ENCODE assay signal across 13 mouse cellular contexts in genomic region chr15:89213517-89213916, GRCm38 (mm10). TPM values are rescaled to one million over a fixed set of nuclear protein-coding genes. Genes with fewer than 3 reads are reported as not detected.
DNase-seq lines count a peak whose midpoint lies in the region; ATAC-seq and TF ChIP-seq lines count a peak whose summit lies in the region.
"Had no signal": no experiment of that assay in that cellular context is flagged by ENCODE, and none has a peak within 500 bp of the region (broad histone marks: within the 10 kb centered on the region; RNA-seq: fewer than 3 reads in every experiment).

No protein-coding gene starts in this region.

- no peak overlapping the region for H3K4me3 ChIP-seq in hindbrain, embryonic 11.5 days (ENCODE audit: low read depth, low read length)
- no peak overlapping the region for H3K4me3 ChIP-seq in hindbrain, embryonic 10.5 days
- H3K4me3 ChIP-seq in forebrain, embryonic 14.5 days (ENCODE audit: low read depth, low read length) = no peak overlapping the region
- peak overlapping the region; percentile 99 for H3K4me3 ChIP-seq in liver, embryonic 13.5 days (replicated peaks)
- no peak overlapping the region for H3K4me3 ChIP-seq in neural tube, embryonic 14.5 days (ENCODE audit: low read depth, low read length)
- no peak overlapping the region for H3K4me3 ChIP-seq in intestine, postnatal 0 days (ENCODE audit: low read depth, low read length)

- TF ChIP-seq CTCF in intestine, postnatal 0 days (IDR thresholded peaks at IDR 0.05; ENCODE audit: low read depth) = no peak

- no peak for ATAC-seq in hindbrain, embryonic 11.5 days (ENCODE audit: low FRiP score)
- ATAC-seq in forebrain, embryonic 14.5 days = no peak
- ATAC-seq in liver, embryonic 13.5 days (ENCODE audit: low read depth) = no peak
- ATAC-seq in neural tube, embryonic 14.5 days (ENCODE audit: low read depth) = no peak
- no peak for ATAC-seq in intestine, postnatal 0 days
- ATAC-seq: CD4-positive, CD25-positive, alpha-beta regulatory T cell, adult 4 months had no signal

- DNase-seq in hindbrain, embryonic 11.5 days (ENCODE audit: low spot score) = no peak
- no peak for DNase-seq in hindbrain, embryonic 10.5 days (ENCODE audit: low spot score)
- DNase-seq in forebrain, embryonic 14.5 days (ENCODE audit: low spot score) = no peak
- DNase-seq in liver, embryonic 13.5 days = no peak
- no peak for DNase-seq in embryo, embryonic 10 days (ENCODE audit: low spot score)
- DNase-seq: adrenal gland, postnatal 14 days; cerebellum, adult 18-20 months; kidney, postnatal 14 days; thymus, postnatal 36 days had no signal

- H3K4me2 ChIP-seq in hindbrain, embryonic 11.5 days (replicated peaks; ENCODE audit: low read depth, low read length) = 0 out of 2 replicates have a peak overlapping the region, but pooled peaks have one; percentile 1
- peak overlapping the region; percentile 33 for H3K4me2 ChIP-seq in forebrain, embryonic 14.5 days (ENCODE audit: low read length)
- H3K4me2 ChIP-seq in liver, embryonic 13.5 days = peak overlapping the region; percentile 76
- H3K4me2 ChIP-seq in neural tube, embryonic 14.5 days (ENCODE audit: low read depth, low read length) = peak overlapping the region; percentile 71; the same call in 1 of the 2 replicates
- H3K4me2 ChIP-seq in intestine, postnatal 0 days (replicated peaks; ENCODE audit: low read depth) = no peak overlapping the region

- H3K9ac ChIP-seq in hindbrain, embryonic 11.5 days (ENCODE audit: low read depth, low read length) = no peak overlapping the region
- H3K9ac ChIP-seq in forebrain, embryonic 14.5 days (ENCODE audit: low read length) = no peak overlapping the region
- peak overlapping the region; percentile 100 for H3K9ac ChIP-seq in liver, embryonic 13.5 days
- no peak overlapping the region for H3K9ac ChIP-seq in neural tube, embryonic 14.5 days (replicated peaks; ENCODE audit: low read depth, low read length)
- no peak overlapping the region for H3K9ac ChIP-seq in intestine, postnatal 0 days (ENCODE audit: low read depth, low read length)
- H3K9ac ChIP-seq: heart, embryonic 12.5 days had no signal

- 95% methylated on average over 3 of the region's 3 CpGs for WGBS in hindbrain, embryonic 11.5 days
- 94% methylated on average over 3 of the region's 3 CpGs for WGBS in hindbrain, embryonic 10.5 days
- WGBS in forebrain, embryonic 14.5 days = 82% methylated on average over 3 of the region's 3 CpGs
- WGBS in liver, embryonic 13.5 days (ENCODE audit: insufficient replicate concordance) = 40% methylated on average over 3 of the region's 3 CpGs
- WGBS in neural tube, embryonic 14.5 days = 88% methylated on average over 3 of the region's 3 CpGs
- 86% methylated on average over 3 of the region's 3 CpGs for WGBS in intestine, postnatal 0 days

- no peak overlapping the region for H3K27ac ChIP-seq in hindbrain, embryonic 11.5 days (ENCODE audit: low read depth, low read length)
- H3K27ac ChIP-seq in hindbrain, embryonic 10.5 days = no peak overlapping the region; the same call in 1 of the 2 replicates
- no peak overlapping the region for H3K27ac ChIP-seq in forebrain, embryonic 14.5 days (ENCODE audit: low read depth, low read length)
- peak overlapping the region; percentile 98 for H3K27ac ChIP-seq in liver, embryonic 13.5 days
- no peak overlapping the region for H3K27ac ChIP-seq in neural tube, embryonic 14.5 days (ENCODE audit: low read depth, low read length)
- H3K27ac ChIP-seq in intestine, postnatal 0 days (ENCODE audit: low read depth, low read length) = no peak overlapping the region

- H3K27me3 ChIP-seq in hindbrain, embryonic 11.5 days (ENCODE audit: control insufficient read depth, insufficient read depth, low read length) = no peaks in the 10 kb centered on the region
- H3K27me3 ChIP-seq in hindbrain, embryonic 10.5 days (ENCODE audit: insufficient read depth, poor library complexity, severe bottlenecking) = no peaks in the 10 kb centered on the region
- H3K27me3 ChIP-seq in forebrain, embryonic 14.5 days (replicated peaks; ENCODE audit: control insufficient read depth, insufficient read depth, low read length) = no peaks in the 10 kb centered on the region
- H3K27me3 ChIP-seq in liver, embryonic 13.5 days = no peaks in the 10 kb centered on the region
- no peaks in the 10 kb centered on the region for H3K27me3 ChIP-seq in neural tube, embryonic 14.5 days (ENCODE audit: control insufficient read depth, insufficient read depth, low read length)
- no peaks in the 10 kb centered on the region for H3K27me3 ChIP-seq in intestine, postnatal 0 days (replicated peaks; ENCODE audit: control insufficient read depth, insufficient read depth, low read length)
- H3K27me3 ChIP-seq: heart, embryonic 12.5 days had no signal

- no peaks in the 10 kb centered on the region for H3K9me3 ChIP-seq in hindbrain, embryonic 11.5 days (ENCODE audit: control insufficient read depth, low read length)
- peaks cover 5% of the 10 kb centered on the region; the same call in 1 of the 2 replicates for H3K9me3 ChIP-seq in hindbrain, embryonic 10.5 days
- no peaks in the 10 kb centered on the region for H3K9me3 ChIP-seq in forebrain, embryonic 14.5 days (replicated peaks; ENCODE audit: control insufficient read depth, low read length)
- no peaks in the 10 kb centered on the region for H3K9me3 ChIP-seq in liver, embryonic 13.5 days (replicated peaks)
- no peaks in the 10 kb centered on the region for H3K9me3 ChIP-seq in neural tube, embryonic 14.5 days (ENCODE audit: control insufficient read depth, low read length)
- H3K9me3 ChIP-seq in intestine, postnatal 0 days (ENCODE audit: control insufficient read depth) = no peaks in the 10 kb centered on the region
- H3K9me3 ChIP-seq: heart, embryonic 12.5 days had no signal

- H3K4me1 ChIP-seq in hindbrain, embryonic 11.5 days (replicated peaks; ENCODE audit: control insufficient read depth, insufficient read depth, low read length) = no peaks in the 10 kb centered on the region
- peaks cover 32% of the 10 kb centered on the region for H3K4me1 ChIP-seq in hindbrain, embryonic 10.5 days (replicated peaks)
- H3K4me1 ChIP-seq in forebrain, embryonic 14.5 days (ENCODE audit: control insufficient read depth, insufficient read depth, low read length) = peaks cover 15% of the 10 kb centered on the region
- peaks cover 66% of the 10 kb centered on the region for H3K4me1 ChIP-seq in liver, embryonic 13.5 days (replicated peaks)
- peaks cover 15% of the 10 kb centered on the region; the same call in 1 of the 2 replicates for H3K4me1 ChIP-seq in neural tube, embryonic 14.5 days (ENCODE audit: control insufficient read depth, insufficient read depth, low read length)
- H3K4me1 ChIP-seq in intestine, postnatal 0 days (replicated peaks; ENCODE audit: control insufficient read depth, insufficient read depth, low read length) = no peaks in the 10 kb centered on the region

- H3K36me3 ChIP-seq in hindbrain, embryonic 11.5 days (ENCODE audit: control insufficient read depth, insufficient read depth, low read length) = no peaks in the 10 kb centered on the region
- H3K36me3 ChIP-seq in hindbrain, embryonic 10.5 days = peaks cover 24% of the 10 kb centered on the region
- peaks cover 12% of the 10 kb centered on the region for H3K36me3 ChIP-seq in forebrain, embryonic 14.5 days (ENCODE audit: control insufficient read depth, insufficient read depth, low read length)
- H3K36me3 ChIP-seq in liver, embryonic 13.5 days = peaks cover 14% of the 10 kb centered on the region
- H3K36me3 ChIP-seq in neural tube, embryonic 14.5 days (ENCODE audit: control insufficient read depth, insufficient read depth, low read length) = no peaks in the 10 kb centered on the region
- peaks cover 7% of the 10 kb centered on the region; the same call in 1 of the 2 replicates for H3K36me3 ChIP-seq in intestine, postnatal 0 days (ENCODE audit: control insufficient read depth, insufficient read depth)

RNA-seq across cellular contexts. Expression of gene Ppp6r2, which starts 2.2 kb away (rescaled TPM):
- 42.1 and 46.0 TPM in 2 replicates for polyA plus RNA-seq in hindbrain, embryonic 11.5 days (2014; fragmentation: Nextera tagmentation; extraction: Ambion mirVana)
- 27.2 and 45.7 TPM in 2 replicates for polyA plus RNA-seq in hindbrain, embryonic 10.5 days (2016; fragmentation: Nextera tagmentation; extraction: Ambion mirVana)
- 69.4 and 77.1 TPM in 2 replicates for polyA plus RNA-seq in forebrain, embryonic 14.5 days (2014; fragmentation: Nextera tagmentation; extraction: Ambion mirVana)
- 16.2 and 17.1 TPM in 2 replicates for polyA plus RNA-seq in liver, embryonic 13.5 days (2015; fragmentation: Nextera tagmentation; extraction: Ambion mirVana)
- polyA plus RNA-seq in neural tube, embryonic 14.5 days (2014; fragmentation: Nextera tagmentation; extraction: Ambion mirVana) = 85.5 and 92.7 TPM in 2 replicates
- polyA plus RNA-seq in intestine, postnatal 0 days (2015; fragmentation: Nextera tagmentation; extraction: Ambion mirVana) = 17.7 and 21.3 TPM in 2 replicates

RNA-seq across cellular contexts. Expression of gene Dennd6b, which starts 17.2 kb away (rescaled TPM):
- polyA plus RNA-seq in hindbrain, embryonic 11.5 days (2014; fragmentation: Nextera tagmentation; extraction: Ambion mirVana) = 28.3 and 31.2 TPM in 2 replicates
- polyA plus RNA-seq in hindbrain, embryonic 10.5 days (2016; fragmentation: Nextera tagmentation; extraction: Ambion mirVana) = 29.7 and 40.1 TPM in 2 replicates
- polyA plus RNA-seq in forebrain, embryonic 14.5 days (2014; fragmentation: Nextera tagmentation; extraction: Ambion mirVana) = 39.0 and 49.2 TPM in 2 replicates
- 3.0 and 3.2 TPM in 2 replicates for polyA plus RNA-seq in liver, embryonic 13.5 days (2015; fragmentation: Nextera tagmentation; extraction: Ambion mirVana)
- polyA plus RNA-seq in neural tube, embryonic 14.5 days (2014; fragmentation: Nextera tagmentation; extraction: Ambion mirVana) = 83.0 and 94.5 TPM in 2 replicates
- polyA plus RNA-seq in intestine, postnatal 0 days (2015; fragmentation: Nextera tagmentation; extraction: Ambion mirVana) = 3.2 and 3.4 TPM in 2 replicates

RNA-seq across cellular contexts. Expression of gene Plxnb2, which starts 32.9 kb away (rescaled TPM):
- 97.4 and 104 TPM in 2 replicates for polyA plus RNA-seq in hindbrain, embryonic 11.5 days (2014; fragmentation: Nextera tagmentation; extraction: Ambion mirVana)
- polyA plus RNA-seq in hindbrain, embryonic 10.5 days (2016; fragmentation: Nextera tagmentation; extraction: Ambion mirVana) = 133 and 155 TPM in 2 replicates
- 101 TPM in 2 replicates for polyA plus RNA-seq in forebrain, embryonic 14.5 days (2014; fragmentation: Nextera tagmentation; extraction: Ambion mirVana)
- polyA plus RNA-seq in liver, embryonic 13.5 days (2015; fragmentation: Nextera tagmentation; extraction: Ambion mirVana) = 20.2 and 21.2 TPM in 2 replicates
- 66.4 and 100 TPM in 2 replicates for polyA plus RNA-seq in neural tube, embryonic 14.5 days (2014; fragmentation: Nextera tagmentation; extraction: Ambion mirVana)
- polyA plus RNA-seq in intestine, postnatal 0 days (2015; fragmentation: Nextera tagmentation; extraction: Ambion mirVana) = 71.5 and 74.0 TPM in 2 replicates
